28 mouse cellular contexts compared by ENCODE assay signal in the genomic region with DNA sequence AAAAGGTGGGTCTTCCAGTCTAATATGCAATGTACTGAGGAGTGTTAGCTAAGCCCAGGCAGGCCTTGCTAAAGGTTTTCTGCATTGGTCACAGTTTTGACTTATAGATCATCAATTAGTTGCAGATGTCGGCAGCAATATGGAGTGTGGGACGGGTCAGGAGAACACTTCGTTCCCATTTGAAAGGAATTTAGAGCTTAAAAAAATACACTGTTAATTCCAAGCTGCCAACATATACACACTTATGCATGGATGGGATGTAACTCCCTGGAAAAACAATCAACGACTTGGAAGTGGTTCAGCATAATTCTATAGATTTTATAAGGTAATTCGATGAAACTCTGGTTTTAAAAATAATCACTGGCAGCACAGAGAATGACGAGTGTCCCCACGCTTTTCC.
DNase-seq lines count a peak whose midpoint lies in the region; ATAC-seq and TF ChIP-seq lines count a peak whose summit lies in the region.
"Had no signal": no experiment of that assay in that cellular context is flagged by ENCODE, and none has a peak within 500 bp of the region (broad histone marks: within the 10 kb centered on the region; RNA-seq: fewer than 3 reads in every experiment).

No protein-coding gene starts in this region.

- H3K9ac ChIP-seq in limb, embryonic 14.5 days (ENCODE audit: low read depth, low read length, severe bottlenecking), result no peak overlapping the region
- no peak overlapping the region for H3K9ac ChIP-seq in embryonic facial prominence, embryonic 15.5 days
- H3K9ac ChIP-seq in hindbrain, embryonic 12.5 days, result no peak overlapping the region
- H3K9ac ChIP-seq: embryonic facial prominence, embryonic 12.5 days; forebrain, embryonic 12.5 days had no signal

- H3K4me1 ChIP-seq in limb, embryonic 14.5 days (ENCODE audit: control insufficient read depth, insufficient read depth, low read length), result peaks cover 22% of the 10 kb centered on the region
- peaks cover 24% of the 10 kb centered on the region for H3K4me1 ChIP-seq in limb, embryonic 10.5 days
- peaks cover 18% of the 10 kb centered on the region for H3K4me1 ChIP-seq in embryonic facial prominence, embryonic 15.5 days
- H3K4me1 ChIP-seq in hindbrain, embryonic 12.5 days, result 0 out of 2 replicates have a peak, but pooled peaks cover 4% of the 10 kb centered on the region
- H3K4me1 ChIP-seq: forebrain, embryonic 12.5 days had no signal

- H3K4me2 ChIP-seq in limb, embryonic 14.5 days (replicated peaks; ENCODE audit: low read depth, low read length, severe bottlenecking), result no peak overlapping the region
- H3K4me2 ChIP-seq in embryonic facial prominence, embryonic 15.5 days (replicated peaks), result no peak overlapping the region
- no peak overlapping the region for H3K4me2 ChIP-seq in hindbrain, embryonic 12.5 days (replicated peaks)
- H3K4me2 ChIP-seq: embryonic facial prominence, embryonic 12.5 days; forebrain, embryonic 12.5 days had no signal

- no peaks in the 10 kb centered on the region for H3K36me3 ChIP-seq in limb, embryonic 14.5 days (ENCODE audit: control insufficient read depth, insufficient read depth, low read length)
- no peaks in the 10 kb centered on the region for H3K36me3 ChIP-seq in limb, embryonic 10.5 days
- H3K36me3 ChIP-seq in embryonic facial prominence, embryonic 15.5 days, result no peaks in the 10 kb centered on the region
- no peaks in the 10 kb centered on the region for H3K36me3 ChIP-seq in hindbrain, embryonic 12.5 days
- H3K36me3 ChIP-seq: embryonic facial prominence, embryonic 12.5 days; forebrain, embryonic 10.5 days; forebrain, embryonic 12.5 days; G1E had no signal

- no peaks in the 10 kb centered on the region for H3K27me3 ChIP-seq in limb, embryonic 14.5 days (ENCODE audit: control insufficient read depth, insufficient read depth, low read length)
- H3K27me3 ChIP-seq in limb, embryonic 10.5 days (ENCODE audit: low read depth, poor library complexity, severe bottlenecking), result no peaks in the 10 kb centered on the region
- no peaks in the 10 kb centered on the region for H3K27me3 ChIP-seq in embryonic facial prominence, embryonic 15.5 days
- H3K27me3 ChIP-seq in hindbrain, embryonic 12.5 days, result no peaks in the 10 kb centered on the region
- H3K27me3 ChIP-seq: CH12.LX; embryonic facial prominence, embryonic 12.5 days; forebrain, embryonic 12.5 days; Patski had no signal

- TF ChIP-seq POLR2A in limb, embryonic 14.5 days (IDR thresholded peaks at IDR 0.05; ENCODE audit: borderline replicate concordance, extremely low read depth, insufficient read depth, insufficient read length), result no peak

- peak; percentile 28 for DNase-seq in embryo, embryonic 10 days (ENCODE audit: low spot score)
- no peak for DNase-seq in embryo, embryonic 9.5 days (ENCODE audit: extremely low spot score)
- peak; percentile 41 for DNase-seq in limb, embryonic 14.5 days (ENCODE audit: low spot score)
- no peak for DNase-seq in limb, embryonic 10.5 days (ENCODE audit: low spot score)
- DNase-seq in heart, postnatal 36 days, result no peak
- DNase-seq: adrenal gland, adult 8-10 months; adrenal gland, postnatal 14 days; adrenal gland, postnatal 36 days; B cell, adult 2 months; cerebellum, adult 11-12 months; cerebellum, adult 2 months; cerebellum, adult 9-10 months; cerebellum, postnatal 10 days; cerebellum, postnatal 25 days; embryo, embryonic 11 days had no signal

- H3K27ac ChIP-seq in limb, embryonic 14.5 days (replicated peaks; ENCODE audit: low read depth, low read length), result no peak overlapping the region
- no peak overlapping the region for H3K27ac ChIP-seq in limb, embryonic 10.5 days
- peak overlapping the region; percentile 29; the same call in 1 of the 2 replicates for H3K27ac ChIP-seq in embryonic facial prominence, embryonic 15.5 days (replicated peaks)
- no peak overlapping the region for H3K27ac ChIP-seq in hindbrain, embryonic 12.5 days
- H3K27ac ChIP-seq: embryonic facial prominence, embryonic 12.5 days; forebrain, embryonic 10.5 days; forebrain, embryonic 12.5 days had no signal

- no peak overlapping the region for H3K4me3 ChIP-seq in limb, embryonic 14.5 days (replicated peaks; ENCODE audit: low read length)
- no peak overlapping the region for H3K4me3 ChIP-seq in limb, embryonic 10.5 days
- H3K4me3 ChIP-seq in embryonic facial prominence, embryonic 15.5 days (replicated peaks), result no peak overlapping the region
- no peak overlapping the region for H3K4me3 ChIP-seq in hindbrain, embryonic 12.5 days
- H3K4me3 ChIP-seq: embryonic facial prominence, embryonic 12.5 days; erythroblast, embryonic 14.5 days; forebrain, embryonic 10.5 days; forebrain, embryonic 12.5 days had no signal

- no peaks in the 10 kb centered on the region for H3K9me3 ChIP-seq in limb, embryonic 14.5 days (ENCODE audit: control insufficient read depth, low read length)
- H3K9me3 ChIP-seq in limb, embryonic 10.5 days (replicated peaks), result no peaks in the 10 kb centered on the region
- no peaks in the 10 kb centered on the region for H3K9me3 ChIP-seq in embryonic facial prominence, embryonic 15.5 days (replicated peaks)
- no peaks in the 10 kb centered on the region for H3K9me3 ChIP-seq in hindbrain, embryonic 12.5 days (replicated peaks)
- H3K9me3 ChIP-seq: embryonic facial prominence, embryonic 12.5 days; forebrain, embryonic 10.5 days; forebrain, embryonic 12.5 days; G1E had no signal

- 47% methylated on average over 7 of the region's 7 CpGs for whole genome bisulfite sequencing in limb, embryonic 14.5 days
- 72% methylated on average over 7 of the region's 7 CpGs for WGBS in limb, embryonic 10.5 days
- 40% methylated on average over 7 of the region's 7 CpGs for WGBS in embryonic facial prominence, embryonic 15.5 days
- WGBS in hindbrain, embryonic 12.5 days, result 77% methylated on average over 7 of the region's 7 CpGs

- intact Hi-C loops in heart, postnatal 36 days (cut with DNase I), result no loop called here

- ATAC-seq in limb, embryonic 14.5 days (ENCODE audit: low FRiP score, low read depth), result 0 out of 2 replicates have a peak, but pooled peaks have one; percentile 37
- ATAC-seq in embryonic facial prominence, embryonic 15.5 days (ENCODE audit: insufficient number of reproducible peaks, low FRiP score, low TSS enrichment, low read depth), result peak; percentile 57; the same call in 1 of the 2 replicates
- no peak for ATAC-seq in hindbrain, embryonic 12.5 days (ENCODE audit: low FRiP score)
- ATAC-seq: activated CD4-positive, CD25-positive, alpha-beta regulatory T cell, adult 4 months; CD4-positive, CD25-positive, alpha-beta regulatory T cell, adult 4 months; forebrain, embryonic 14.5 days; forebrain, embryonic 16.5 days; Patski had no signal

Comparison
In these comparisons a context has a peak if more than half of its experiments do, and no peak if none do; other contexts are left out.
1. DNase-seq: peak in embryo, embryonic 10 days (single experiment) and limb, embryonic 14.5 days (single experiment); none in embryo, embryonic 9.5 days (single experiment), limb, embryonic 10.5 days (single experiment) and heart, postnatal 36 days (0 of 2).